Mouse (Mus musculus) ES-E14 (cell line): Measurements from ENCODE around the gene Copg2.

ENCODE experiments used
- HCFC1 ChIP-seq: IDR thresholded peaks from 2 replicates; pipeline ENCODE4 v1.6.1; 2012; ENCODE audit warnings: low read length, inconsistent platforms, borderline replicate concordance; ENCODE audit not compliant: insufficient read depth
- MAFK ChIP-seq: IDR thresholded peaks from 2 replicates; pipeline ENCODE4 v1.6.1; 2014; ENCODE audit warnings: mild to moderate bottlenecking, low read depth, low read length, inconsistent platforms; ENCODE audit not compliant: insufficient read depth
- ZC3H11A ChIP-seq: IDR thresholded peaks from 2 replicates; pipeline ENCODE4 v1.6.1; 2012; ENCODE audit warnings: low read depth, mild to moderate bottlenecking, inconsistent platforms, low read length, borderline replicate concordance
- ZNF384 ChIP-seq: IDR thresholded peaks from 2 replicates; pipeline ENCODE4 v1.6.1; 2012; ENCODE audit warnings: low read depth, low read length, inconsistent platforms

GRCm38 (mm10) chr6:30749892-30750291 is 146.7 kb downstream of the Copg2 start:
- TF ChIP-seq ZNF384 = no peak
- TF ChIP-seq MAFK = no peak
- TF ChIP-seq ZC3H11A = no peak
- TF ChIP-seq HCFC1 = no peak
